18 mouse cellular contexts compared by ENCODE assay signal in genomic region chr13:111815017-111815416, GRCm38 (mm10). TPM values are rescaled to one million over a fixed set of nuclear protein-coding genes. Genes with fewer than 3 reads are reported as not detected.
DNase-seq lines count a peak whose midpoint lies in the region; TF ChIP-seq lines count a peak whose summit lies in the region.
"Had no signal": no experiment of that assay in that cellular context is flagged by ENCODE, and none has a peak within 500 bp of the region (broad histone marks: within the 10 kb centered on the region; RNA-seq: fewer than 3 reads in every experiment).

No protein-coding gene starts in this region.

- H3K27ac ChIP-seq in gastrocnemius, adult 2 months = no peak overlapping the region
- H3K27ac ChIP-seq in layer of hippocampus, adult 2 months = no peak overlapping the region
- H3K27ac ChIP-seq: hindbrain, embryonic 10.5 days; macrophage; midbrain, embryonic 12.5 days had no signal

- no peak for DNase-seq in gastrocnemius, adult 2 months
- DNase-seq in gastrocnemius, postnatal 4 days (ENCODE audit: low spot score in 2 of 2) = no peak
- no peak for DNase-seq in layer of hippocampus, adult 2 months (ENCODE audit: low spot score in 2 of 2)
- no peak for DNase-seq in layer of hippocampus, postnatal 25 days (ENCODE audit: extremely low spot score in 1 of 2, low spot score in 1 of 2)
- DNase-seq in brain, embryonic 14.5 days (ENCODE audit: low read depth) = no peak
- DNase-seq in thymus, postnatal 25 days = no peak
- DNase-seq: adrenal gland, postnatal 14 days; cerebellum, adult 11-12 months; cerebellum, postnatal 25 days; embryo, embryonic 11 days; layer of hippocampus, postnatal 36 days; lung, adult 18-20 months; thymus, postnatal 14 days had no signal

- peaks cover 13% of the 10 kb centered on the region for H3K4me1 ChIP-seq in E14TG2a.4 (replicated peaks; ENCODE audit: low read depth, low read length)
- H3K4me1 ChIP-seq: midbrain, embryonic 12.5 days had no signal

- TF ChIP-seq CTCF in gastrocnemius, adult 2 months (IDR thresholded peaks at IDR 0.05) = peak; percentile 14; the same call in 1 of the 2 replicates
- peak; percentile 47 for TF ChIP-seq CTCF in layer of hippocampus, adult 2 months (conservative IDR thresholded peaks at IDR 0.05)
- TF ChIP-seq CTCF in E14TG2a.4 (conservative IDR thresholded peaks at IDR 0.05; ENCODE audit: low read length) = peak; percentile 75
- TF ChIP-seq CTCF in brain, embryonic 14.5 days (IDR thresholded peaks at IDR 0.05; ENCODE audit: borderline replicate concordance, extremely low read depth, insufficient read depth, insufficient read length) = peak; percentile 5; the same call in 1 of the 2 replicates

- H3K27me3 ChIP-seq in E14TG2a.4 (ENCODE audit: insufficient read depth, low read length) = no peaks in the 10 kb centered on the region

- H3K4me3 ChIP-seq in gastrocnemius, adult 2 months = no peak overlapping the region
- no peak overlapping the region for H3K4me3 ChIP-seq in layer of hippocampus, adult 2 months
- no peak overlapping the region for H3K4me3 ChIP-seq in E14TG2a.4 (replicated peaks; ENCODE audit: low read length)
- H3K4me3 ChIP-seq: hindbrain, embryonic 10.5 days; midbrain, embryonic 12.5 days; myocyte had no signal

- intact Hi-C loops in gastrocnemius, adult 2 months (cut with DNase I) = loop anchor here (10.0 kb wide), 1 partner anchor 120 kb away; no protein-coding TSS in a partner anchor

- no peaks in the 10 kb centered on the region for H3K9me3 ChIP-seq in E14TG2a.4 (ENCODE audit: low read length)
- H3K9me3 ChIP-seq: midbrain, embryonic 12.5 days had no signal

- TF ChIP-seq POLR2A in brain, embryonic 14.5 days (IDR thresholded peaks at IDR 0.05; ENCODE audit: borderline replicate concordance, extremely low read depth, insufficient read depth, insufficient read length, poor library complexity, severe bottlenecking) = no peak

- no peaks in the 10 kb centered on the region for H3K36me3 ChIP-seq in E14TG2a.4 (ENCODE audit: insufficient read depth, low read length)
- H3K36me3 ChIP-seq: hindbrain, embryonic 10.5 days; midbrain, embryonic 12.5 days had no signal

RNA-seq across cellular contexts. Expression of gene Map3k1, which starts 6.2 kb away (rescaled TPM):
- 10 to 100 TPM in 1 of 2 experiments, 1 to 10 TPM in 1; 7.6 to 10.1 TPM for total RNA-seq in gastrocnemius, adult 2 months (2021)
- total RNA-seq in gastrocnemius, postnatal 4 days (2021) = 10 to 100 TPM; 21.2 to 22.6 TPM
- total RNA-seq in layer of hippocampus, adult 2 months (2021) = 10 to 100 TPM in 1 of 2 experiments, 1 to 10 TPM in 1; 9.4 to 11.2 TPM
- 10 to 100 TPM; 10.1 to 12.0 TPM for total RNA-seq in layer of hippocampus, postnatal 25 days (2021)
- polyA plus RNA-seq in brain, embryonic 14.5 days (2012; rRNA removed) = 8.1 and 15.2 TPM in 2 replicates

Comparison
In these comparisons a context has a peak if more than half of its experiments do, and no peak if none do; other contexts are left out.
1. CTCF ChIP-seq: peak in every context shown above with its lines; median percentile 75 in E14TG2a.4; 47 in layer of hippocampus, adult 2 months; 14 in gastrocnemius, adult 2 months; 5 in brain, embryonic 14.5 days.